Mouse (Mus musculus): ENCODE results near the gene Mtfmt. TPM values are rescaled to one million over a fixed set of nuclear protein-coding genes. Genes with fewer than 3 reads are reported as not detected.

Gene Mtfmt
- polyA plus RNA-seq, 1 experiment from 2014 or later: 15.3 TPM

- Histone ChIP-seq H3K27me3 (ENCODE audit: control insufficient read depth, insufficient read depth, low read length) (no peaks in the 10 kb centered on the region), H3K4me3 (ENCODE audit: low read depth, low read length) (no peak overlapping the region)
These were observed 15.9 kb upstream of the Mtfmt start for GRCm38 (mm10) chr9:65419633-65420032.

GRCm38 (mm10) chr9:65422760-65423501 lies 12.7 kb upstream of the Mtfmt start, which contains the start of gene Slc51b:
TSS of gene Slc51b (minus strand) at chr9:65422955.
- Histone ChIP-seq H3K4me2 (no peak within 1 kb of the TSS), H3K27ac (ENCODE audit: low read depth, low read length) (no peak within 1 kb of the TSS), H3K9ac (ENCODE audit: low read depth, low read length) (no peak within 1 kb of the TSS), H3K4me1 (ENCODE audit: control insufficient read depth, insufficient read depth, low read length) (no peaks in the 10 kb centered on the region), H3K9me3 (replicated peaks; ENCODE audit: control insufficient read depth, low read length) (no peaks in the 10 kb centered on the region), H3K27me3 (ENCODE audit: control insufficient read depth, insufficient read depth, low read length) (no peaks in the 10 kb centered on the region), H3K4me3 (ENCODE audit: low read depth, low read length) (no peak within 1 kb of the TSS), H3K36me3 (ENCODE audit: control insufficient read depth, insufficient read depth, low read length) (no peaks in the 10 kb centered on the region)
- ATAC-seq (replicated peaks; ENCODE audit: insufficient number of reproducible peaks, low FRiP score, low TSS enrichment): no peak
- WGBS (ENCODE audit: insufficient replicate concordance): 76% methylated on average over 11 of the region's 11 CpGs

More at GRCm38 (mm10) chr9:65419633-65420032, 15.9 kb upstream of the Mtfmt start:
- ATAC-seq (replicated peaks; ENCODE audit: insufficient number of reproducible peaks, low FRiP score, low TSS enrichment): no peak
- H3K27ac ChIP-seq (ENCODE audit: low read depth, low read length): no peak overlapping the region
- no peaks in the 10 kb centered on the region for H3K36me3 ChIP-seq (ENCODE audit: control insufficient read depth, insufficient read depth, low read length)
- 63% methylated on average over 3 of the region's 3 CpGs for WGBS (ENCODE audit: insufficient replicate concordance)
- no peaks in the 10 kb centered on the region for H3K9me3 ChIP-seq (replicated peaks; ENCODE audit: control insufficient read depth, low read length)
- H3K4me2 ChIP-seq: no peak overlapping the region
- no peak overlapping the region for H3K9ac ChIP-seq (ENCODE audit: low read depth, low read length)
- no peaks in the 10 kb centered on the region for H3K4me1 ChIP-seq (ENCODE audit: control insufficient read depth, insufficient read depth, low read length)

- H3K9ac ChIP-seq (ENCODE audit: low read depth, low read length): no peak overlapping the region
- no peak overlapping the region for H3K4me3 ChIP-seq (ENCODE audit: low read depth, low read length)
- H3K4me2 ChIP-seq: no peak overlapping the region
- WGBS (ENCODE audit: insufficient replicate concordance): 33% methylated on average over 3 of the region's 3 CpGs
- H3K36me3 ChIP-seq (ENCODE audit: control insufficient read depth, insufficient read depth, low read length): no peaks in the 10 kb centered on the region
- ATAC-seq (replicated peaks; ENCODE audit: insufficient number of reproducible peaks, low FRiP score, low TSS enrichment): no peak
- no peaks in the 10 kb centered on the region for H3K27me3 ChIP-seq (ENCODE audit: control insufficient read depth, insufficient read depth, low read length)
- no peaks in the 10 kb centered on the region for H3K9me3 ChIP-seq (replicated peaks; ENCODE audit: control insufficient read depth, low read length)
- H3K27ac ChIP-seq (ENCODE audit: low read depth, low read length): no peak overlapping the region
- no peaks in the 10 kb centered on the region for H3K4me1 ChIP-seq (ENCODE audit: control insufficient read depth, insufficient read depth, low read length)
These were observed 11.2 kb upstream of the Mtfmt start for GRCm38 (mm10) chr9:65424393-65424792.

GRCm38 (mm10) chr9:65427511-65427910 lies 8.1 kb upstream of the Mtfmt start:
- H3K36me3 ChIP-seq (ENCODE audit: control insufficient read depth, insufficient read depth, low read length): no peaks in the 10 kb centered on the region
- no peak for ATAC-seq (replicated peaks; ENCODE audit: insufficient number of reproducible peaks, low FRiP score, low TSS enrichment)
- H3K4me1 ChIP-seq (ENCODE audit: control insufficient read depth, insufficient read depth, low read length): no peaks in the 10 kb centered on the region
- no peak overlapping the region for H3K4me2 ChIP-seq
- H3K4me3 ChIP-seq (ENCODE audit: low read depth, low read length): no peak overlapping the region
- no peak overlapping the region for H3K27ac ChIP-seq (ENCODE audit: low read depth, low read length)
- WGBS (ENCODE audit: insufficient replicate concordance): 68% methylated on average over 2 of the region's 2 CpGs
- no peaks in the 10 kb centered on the region for H3K9me3 ChIP-seq (replicated peaks; ENCODE audit: control insufficient read depth, low read length)
- no peaks in the 10 kb centered on the region for H3K27me3 ChIP-seq (ENCODE audit: control insufficient read depth, insufficient read depth, low read length)
- no peak overlapping the region for H3K9ac ChIP-seq (ENCODE audit: low read depth, low read length)

GRCm38 (mm10) chr9:65428003-65428402 lies 7.6 kb upstream of the Mtfmt start:
- no peak overlapping the region for H3K27ac ChIP-seq (ENCODE audit: low read depth, low read length)
- no peak overlapping the region for H3K4me3 ChIP-seq (ENCODE audit: low read depth, low read length)
- no peaks in the 10 kb centered on the region for H3K27me3 ChIP-seq (ENCODE audit: control insufficient read depth, insufficient read depth, low read length)
- no peaks in the 10 kb centered on the region for H3K36me3 ChIP-seq (ENCODE audit: control insufficient read depth, insufficient read depth, low read length)
- 85% methylated on average over 5 of the region's 5 CpGs for WGBS (ENCODE audit: insufficient replicate concordance)
- no peaks in the 10 kb centered on the region for H3K4me1 ChIP-seq (ENCODE audit: control insufficient read depth, insufficient read depth, low read length)
- no peaks in the 10 kb centered on the region for H3K9me3 ChIP-seq (replicated peaks; ENCODE audit: control insufficient read depth, low read length)
- H3K4me2 ChIP-seq: no peak overlapping the region
- ATAC-seq (replicated peaks; ENCODE audit: insufficient number of reproducible peaks, low FRiP score, low TSS enrichment): no peak
- H3K9ac ChIP-seq (ENCODE audit: low read depth, low read length): no peak overlapping the region

GRCm38 (mm10) chr9:65430401-65430800 lies 5.2 kb upstream of the Mtfmt start:
- no peak for ATAC-seq (replicated peaks; ENCODE audit: insufficient number of reproducible peaks, low FRiP score, low TSS enrichment)

GRCm38 (mm10) chr9:65430921-65431320 lies 4.7 kb upstream of the Mtfmt start:
- H3K27me3 ChIP-seq (ENCODE audit: control insufficient read depth, insufficient read depth, low read length): no peaks in the 10 kb centered on the region
- H3K36me3 ChIP-seq (ENCODE audit: control insufficient read depth, insufficient read depth, low read length): no peaks in the 10 kb centered on the region
- 86% methylated on average over 5 of the region's 5 CpGs for WGBS (ENCODE audit: insufficient replicate concordance)
- H3K4me2 ChIP-seq: no peak overlapping the region
- no peaks in the 10 kb centered on the region for H3K4me1 ChIP-seq (ENCODE audit: control insufficient read depth, insufficient read depth, low read length)
- H3K27ac ChIP-seq (ENCODE audit: low read depth, low read length): no peak overlapping the region
- H3K4me3 ChIP-seq (ENCODE audit: low read depth, low read length): no peak overlapping the region
- no peaks in the 10 kb centered on the region for H3K9me3 ChIP-seq (replicated peaks; ENCODE audit: control insufficient read depth, low read length)
- no peak for ATAC-seq (replicated peaks; ENCODE audit: insufficient number of reproducible peaks, low FRiP score, low TSS enrichment)
- no peak overlapping the region for H3K9ac ChIP-seq (ENCODE audit: low read depth, low read length)

More at GRCm38 (mm10) chr9:65430401-65430800, 5.2 kb upstream of the Mtfmt start:
- Histone ChIP-seq H3K9ac (ENCODE audit: low read depth, low read length) (no peak overlapping the region), H3K4me3 (ENCODE audit: low read depth, low read length) (no peak overlapping the region), H3K4me2 (no peak overlapping the region), H3K4me1 (ENCODE audit: control insufficient read depth, insufficient read depth, low read length) (no peaks in the 10 kb centered on the region), H3K36me3 (ENCODE audit: control insufficient read depth, insufficient read depth, low read length) (no peaks in the 10 kb centered on the region), H3K27ac (ENCODE audit: low read depth, low read length) (no peak overlapping the region), H3K9me3 (replicated peaks; ENCODE audit: control insufficient read depth, low read length) (no peaks in the 10 kb centered on the region), H3K27me3 (ENCODE audit: control insufficient read depth, insufficient read depth, low read length) (no peaks in the 10 kb centered on the region)

GRCm38 (mm10) chr9:65432236-65432635 lies 3.3 kb upstream of the Mtfmt start:
- H3K27ac ChIP-seq (ENCODE audit: low read depth, low read length): no peak overlapping the region
- H3K36me3 ChIP-seq (ENCODE audit: control insufficient read depth, insufficient read depth, low read length): no peaks in the 10 kb centered on the region
- no peaks in the 10 kb centered on the region for H3K9me3 ChIP-seq (replicated peaks; ENCODE audit: control insufficient read depth, low read length)
- no peaks in the 10 kb centered on the region for H3K27me3 ChIP-seq (ENCODE audit: control insufficient read depth, insufficient read depth, low read length)
- peaks cover 4% of the 10 kb centered on the region; the same call in 1 of the 2 replicates for H3K4me1 ChIP-seq (ENCODE audit: control insufficient read depth, insufficient read depth, low read length)
- WGBS (ENCODE audit: insufficient replicate concordance): 4% methylated on average over 3 of the region's 3 CpGs
- no peak overlapping the region for H3K9ac ChIP-seq (ENCODE audit: low read depth, low read length)
- H3K4me2 ChIP-seq: no peak overlapping the region
- H3K4me3 ChIP-seq (ENCODE audit: low read depth, low read length): no peak overlapping the region
- no peak; the same call in 1 of the 2 replicates for ATAC-seq (replicated peaks; ENCODE audit: insufficient number of reproducible peaks, low FRiP score, low TSS enrichment)

GRCm38 (mm10) chr9:65434140-65434539 lies 1.4 kb upstream of the Mtfmt start:
- ATAC-seq (replicated peaks; ENCODE audit: insufficient number of reproducible peaks, low FRiP score, low TSS enrichment): no peak
- H3K4me3 ChIP-seq (ENCODE audit: low read depth, low read length): no peak overlapping the region
- no peak overlapping the region for H3K9ac ChIP-seq (ENCODE audit: low read depth, low read length)
- no peaks in the 10 kb centered on the region for H3K27me3 ChIP-seq (ENCODE audit: control insufficient read depth, insufficient read depth, low read length)
- H3K36me3 ChIP-seq (ENCODE audit: control insufficient read depth, insufficient read depth, low read length): no peaks in the 10 kb centered on the region
- H3K27ac ChIP-seq (ENCODE audit: low read depth, low read length): no peak overlapping the region
- H3K9me3 ChIP-seq (replicated peaks; ENCODE audit: control insufficient read depth, low read length): no peaks in the 10 kb centered on the region
- H3K4me1 ChIP-seq (ENCODE audit: control insufficient read depth, insufficient read depth, low read length): peaks cover 4% of the 10 kb centered on the region; the same call in 1 of the 2 replicates
- H3K4me2 ChIP-seq: no peak overlapping the region
- 57% methylated on average over 5 of the region's 5 CpGs for WGBS (ENCODE audit: insufficient replicate concordance)

Measured in heart, embryonic 11.5 days (tissue).